Mouse (Mus musculus) hindbrain, embryonic 14.5 days (tissue): ENCODE data around the gene Lrguk. TPM values are rescaled to one million over a fixed set of nuclear protein-coding genes. Genes with fewer than 3 reads are reported as not detected.

Experiments used
- ATAC-seq: fragments of 200-750 bp; cut with Nextera tagmentation; 2 replicates; pipeline ENCODE4 v1.8.0; 2017; ENCODE audit warnings: moderate number of reproducible peaks, mild to moderate bottlenecking, moderate TSS enrichment, moderate library complexity; ENCODE audit not compliant: low FRiP score
- DNase-seq: peaks from one replicate; pipeline ENCODE4 v3.0.0-alpha.2; 2015; ENCODE audit warnings: low spot score
- H3K27ac ChIP-seq: fragments of 300-500 bp; sonication (generic); 2 replicates; pipeline ENCODE4 v1.5.1; 2014; ENCODE audit warnings: mild to moderate bottlenecking, moderate library complexity
- H3K27me3 ChIP-seq: fragments of 300-500 bp; sonication (generic); 2 replicates; pipeline ENCODE4 v1.6.1; 2014; ENCODE audit warnings: mild to moderate bottlenecking, low read length, mixed read lengths; ENCODE audit not compliant: control insufficient read depth, insufficient read depth
- H3K36me3 ChIP-seq: fragments of 300-500 bp; sonication (generic); replicated peaks from 2 replicates; pipeline ENCODE4 v1.6.1; 2014; ENCODE audit not compliant: control insufficient read depth, insufficient read depth
- H3K4me1 ChIP-seq: fragments of 300-500 bp; sonication (generic); replicated peaks from 2 replicates; pipeline ENCODE4 v1.6.1; 2014; ENCODE audit warnings: antibody characterized with exemption, low read length, mixed read lengths; ENCODE audit not compliant: control insufficient read depth, insufficient read depth
- H3K4me2 ChIP-seq: fragments of 300-500 bp; sonication (generic); replicated peaks from 2 replicates; pipeline ENCODE4 v1.6.1; 2014; ENCODE audit warnings: mild to moderate bottlenecking, moderate library complexity
- H3K4me3 ChIP-seq: fragments of 300-500 bp; sonication (generic); replicated peaks from 2 replicates; pipeline ENCODE4 v1.5.1; 2014; ENCODE audit warnings: mild to moderate bottlenecking, low read length
- H3K9ac ChIP-seq: fragments of 300-500 bp; sonication (generic); 2 replicates; pipeline ENCODE4 v1.6.1; 2014
- H3K9me3 ChIP-seq: fragments of 300-500 bp; sonication (generic); 2 replicates; pipeline ENCODE4 v1.6.1; 2016; ENCODE audit warnings: low read length; ENCODE audit not compliant: control insufficient read depth
- WGBS: fragments of 180-500 bp; shearing (Covaris S2); extraction: QIAGEN DNeasy Blood & Tissue Kit; methylation state at CpG from one replicate; pipeline ENCODE4 v1.1.7; 2014; 5-methylcytosine and 5-hydroxymethylcytosine counted together
- polyA plus RNA-seq: library from polyadenylated mRNA; unstranded; fragments of >200 nt; fragmentation: Nextera tagmentation; extraction: Ambion mirVana; gene quantifications from 2 replicates; pipeline ENCODE4 v1.2.1, GENCODE M21; 2014

The Lrguk gene
- polyA plus RNA-seq, 1 experiment from 2014 or later: 1.9 TPM

GRCm38 (mm10) chr6:34046551-34047186, 17.4 kb downstream of the Lrguk start:
- Histone ChIP-seq H3K36me3 (no peaks in the 10 kb centered on the region), H3K9me3 (no peaks in the 10 kb centered on the region), H3K4me3 (no peak overlapping the region), H3K27me3 (no peaks in the 10 kb centered on the region), H3K27ac (no peak overlapping the region), H3K9ac (no peak overlapping the region), H3K4me1 (no peaks in the 10 kb centered on the region), H3K4me2 (no peak overlapping the region)
- 72% methylated on average over 11 of the region's 11 CpGs for WGBS
- DNase-seq: no peak
- no peak for ATAC-seq

GRCm38 (mm10) chr6:34049433-34049832, 20.2 kb downstream of the Lrguk start:
- Histone ChIP-seq H3K4me1 (no peaks in the 10 kb centered on the region), H3K4me3 (no peak overlapping the region), H3K36me3 (no peaks in the 10 kb centered on the region), H3K9me3 (no peaks in the 10 kb centered on the region), H3K27me3 (no peaks in the 10 kb centered on the region), H3K9ac (no peak overlapping the region), H3K27ac (no peak overlapping the region), H3K4me2 (no peak overlapping the region)
- DNase-seq (no peak), ATAC-seq (no peak)
- 49% methylated on average over 2 of the region's 2 CpGs for WGBS

- 93% methylated on average over 6 of the region's 6 CpGs for WGBS
- Histone ChIP-seq H3K27me3 (no peaks in the 10 kb centered on the region), H3K9ac (no peak overlapping the region), H3K4me1 (no peaks in the 10 kb centered on the region), H3K36me3 (no peaks in the 10 kb centered on the region), H3K4me3 (no peak overlapping the region), H3K9me3 (no peaks in the 10 kb centered on the region), H3K4me2 (no peak overlapping the region), H3K27ac (no peak overlapping the region)
- ATAC-seq: no peak
- no peak for DNase-seq
Observed at GRCm38 (mm10) chr6:34059741-34060140, 30.5 kb downstream of the Lrguk start.

- Histone ChIP-seq H3K27me3 (no peaks in the 10 kb centered on the region), H3K27ac (no peak overlapping the region), H3K9me3 (no peaks in the 10 kb centered on the region), H3K4me3 (no peak overlapping the region), H3K9ac (no peak overlapping the region), H3K4me2 (no peak overlapping the region), H3K36me3 (no peaks in the 10 kb centered on the region), H3K4me1 (no peaks in the 10 kb centered on the region)
- WGBS: 90% methylated on average over 7 of the region's 7 CpGs
- no peak for DNase-seq
- ATAC-seq: no peak
Observed at GRCm38 (mm10) chr6:34066790-34067189, 37.5 kb downstream of the Lrguk start.

GRCm38 (mm10) chr6:34067271-34067670, 38.0 kb downstream of the Lrguk start:
- Histone ChIP-seq H3K27me3 (no peaks in the 10 kb centered on the region), H3K9me3 (no peaks in the 10 kb centered on the region), H3K4me3 (no peak overlapping the region), H3K27ac (no peak overlapping the region), H3K4me2 (no peak overlapping the region), H3K9ac (no peak overlapping the region), H3K36me3 (no peaks in the 10 kb centered on the region), H3K4me1 (no peaks in the 10 kb centered on the region)
- DNase-seq (no peak), ATAC-seq (no peak)
- WGBS: 96% methylated on average over 8 of the region's 8 CpGs

GRCm38 (mm10) chr6:34071936-34072335, 42.7 kb downstream of the Lrguk start:
- Histone ChIP-seq H3K4me1 (no peaks in the 10 kb centered on the region), H3K27me3 (no peaks in the 10 kb centered on the region), H3K36me3 (no peaks in the 10 kb centered on the region), H3K27ac (no peak overlapping the region), H3K4me2 (no peak overlapping the region), H3K9ac (no peak overlapping the region), H3K4me3 (no peak overlapping the region), H3K9me3 (no peaks in the 10 kb centered on the region)
- DNase-seq (no peak), ATAC-seq (no peak)
- 62% methylated on average over 5 of the region's 5 CpGs for WGBS

GRCm38 (mm10) chr6:34073931-34074442, 44.7 kb downstream of the Lrguk start:
- no peak overlapping the region for H3K27ac ChIP-seq
- no peaks in the 10 kb centered on the region for H3K4me1 ChIP-seq
- no peaks in the 10 kb centered on the region for H3K27me3 ChIP-seq
- 90% methylated on average over 3 of the region's 3 CpGs for WGBS
- DNase-seq: no peak
- ATAC-seq: no peak
- no peak overlapping the region for H3K4me2 ChIP-seq
- no peaks in the 10 kb centered on the region for H3K36me3 ChIP-seq
- no peaks in the 10 kb centered on the region for H3K9me3 ChIP-seq
- H3K4me3 ChIP-seq: no peak overlapping the region
- no peak overlapping the region for H3K9ac ChIP-seq

GRCm38 (mm10) chr6:34075520-34075919, 46.3 kb downstream of the Lrguk start:
- ATAC-seq (no peak), DNase-seq (no peak)
- Histone ChIP-seq H3K27ac (no peak overlapping the region), H3K36me3 (no peaks in the 10 kb centered on the region), H3K9ac (no peak overlapping the region), H3K27me3 (no peaks in the 10 kb centered on the region), H3K4me2 (no peak overlapping the region), H3K4me3 (no peak overlapping the region), H3K4me1 (no peaks in the 10 kb centered on the region), H3K9me3 (no peaks in the 10 kb centered on the region)
- 70% methylated on average over 11 of the region's 11 CpGs for WGBS

GRCm38 (mm10) chr6:34083471-34083870, 54.2 kb downstream of the Lrguk start:
- no peaks in the 10 kb centered on the region for H3K9me3 ChIP-seq
- H3K27me3 ChIP-seq: no peaks in the 10 kb centered on the region
- H3K4me1 ChIP-seq: no peaks in the 10 kb centered on the region
- H3K4me3 ChIP-seq: no peak overlapping the region
- H3K9ac ChIP-seq: no peak overlapping the region
- DNase-seq: no peak
- 93% methylated on average over 5 of the region's 5 CpGs for WGBS
- H3K36me3 ChIP-seq: no peaks in the 10 kb centered on the region
- H3K4me2 ChIP-seq: no peak overlapping the region
- H3K27ac ChIP-seq: no peak overlapping the region
- no peak for ATAC-seq

- Histone ChIP-seq H3K9me3 (no peaks in the 10 kb centered on the region), H3K4me3 (no peak overlapping the region), H3K4me2 (no peak overlapping the region), H3K27ac (no peak overlapping the region), H3K4me1 (no peaks in the 10 kb centered on the region), H3K9ac (no peak overlapping the region), H3K36me3 (no peaks in the 10 kb centered on the region), H3K27me3 (no peaks in the 10 kb centered on the region)
- ATAC-seq (no peak), DNase-seq (no peak)
- 87% methylated on average over 4 of the region's 4 CpGs for WGBS
Observed at GRCm38 (mm10) chr6:34087701-34088100, 58.5 kb downstream of the Lrguk start.
